Mouse (Mus musculus): ENCODE data around the gene Gm45753. TPM values are rescaled to one million over a fixed set of nuclear protein-coding genes. Genes with fewer than 3 reads are reported as not detected.
A peak's percentile ranks its signal among the peaks of the same experiment; 100 is the strongest.

Gene Gm45753
- polyA plus RNA-seq, 1 experiment from 2014 or later: not detected

GRCm38 (mm10) chr8:45246307-45246706 is 62.0 kb downstream of the Gm45753 start:
- Histone ChIP-seq H3K4me2 (no peak overlapping the region), H3K27ac (ENCODE audit: low read depth) (no peak overlapping the region), H3K4me3 (ENCODE audit: low read depth, low read length) (no peak overlapping the region), H3K27me3 (ENCODE audit: insufficient read depth, low read length) (no peaks in the 10 kb centered on the region), H3K9me3 (ENCODE audit: low read depth, low read length) (no peaks in the 10 kb centered on the region), H3K4me1 (ENCODE audit: insufficient read depth) (no peaks in the 10 kb centered on the region), H3K36me3 (ENCODE audit: insufficient read depth) (no peaks in the 10 kb centered on the region), H3K9ac (no peak overlapping the region)
- DNase-seq: no peak
- 66% methylated on average over 7 of the region's 7 CpGs for WGBS
- no peak for TF ChIP-seq CTCF (IDR thresholded peaks at IDR 0.05; ENCODE audit: low read depth)
- ATAC-seq (ENCODE audit: insufficient read depth): no peak

GRCm38 (mm10) chr8:45239363-45239762 is 68.9 kb downstream of the Gm45753 start:
- ATAC-seq (ENCODE audit: insufficient read depth) (no peak), DNase-seq (no peak)
- no peak overlapping the region for H3K9ac ChIP-seq
- H3K4me3 ChIP-seq (ENCODE audit: low read depth, low read length): no peak overlapping the region
- H3K4me1 ChIP-seq (ENCODE audit: insufficient read depth): no peaks in the 10 kb centered on the region
- TF ChIP-seq CTCF (IDR thresholded peaks at IDR 0.05; ENCODE audit: low read depth): no peak
- H3K27ac ChIP-seq (ENCODE audit: low read depth): no peak overlapping the region
- H3K36me3 ChIP-seq (ENCODE audit: insufficient read depth): no peaks in the 10 kb centered on the region
- no peak overlapping the region for H3K4me2 ChIP-seq
- H3K9me3 ChIP-seq (ENCODE audit: low read depth, low read length): no peaks in the 10 kb centered on the region
- 79% methylated on average over 8 of the region's 8 CpGs for WGBS
- no peaks in the 10 kb centered on the region for H3K27me3 ChIP-seq (ENCODE audit: insufficient read depth, low read length)

DNA sequence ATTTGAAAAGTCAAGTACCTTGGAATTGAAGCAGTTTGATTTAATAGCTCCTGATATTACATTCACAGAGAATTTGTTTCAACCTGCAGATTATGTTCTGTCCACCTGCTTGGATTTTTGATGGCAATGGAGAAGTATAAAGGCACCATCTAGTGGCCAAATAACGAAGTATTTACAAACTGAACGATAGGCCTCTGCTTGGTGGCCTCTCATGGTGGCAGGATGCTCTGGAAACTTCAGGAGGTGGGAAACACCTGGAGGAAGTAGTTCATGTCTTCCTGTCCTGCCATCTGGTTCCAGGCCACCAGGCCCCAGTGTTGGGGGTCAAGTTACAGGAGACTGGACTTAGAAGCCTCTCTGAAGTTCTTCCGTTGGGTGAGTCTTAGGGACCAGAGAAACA is 70.0 kb downstream of the Gm45753 start:
- Histone ChIP-seq H3K27ac (ENCODE audit: low read depth) (no peak overlapping the region), H3K4me3 (ENCODE audit: low read depth, low read length) (no peak overlapping the region), H3K27me3 (ENCODE audit: insufficient read depth, low read length) (no peaks in the 10 kb centered on the region), H3K4me2 (no peak overlapping the region), H3K36me3 (ENCODE audit: insufficient read depth) (no peaks in the 10 kb centered on the region), H3K9me3 (ENCODE audit: low read depth, low read length) (no peaks in the 10 kb centered on the region), H3K9ac (no peak overlapping the region), H3K4me1 (ENCODE audit: insufficient read depth) (no peaks in the 10 kb centered on the region)
- TF ChIP-seq CTCF (IDR thresholded peaks at IDR 0.05; ENCODE audit: low read depth): peak; percentile 72
- ATAC-seq (ENCODE audit: insufficient read depth) (peak; percentile 65; the same call in 1 of the 2 replicates), DNase-seq (peak; percentile 75)
- 22% methylated on average over 3 of the region's 3 CpGs for WGBS

- Histone ChIP-seq H3K4me2 (0 out of 2 replicates have a peak overlapping the region, but pooled peaks have one; percentile 27), H3K4me1 (ENCODE audit: insufficient read depth) (no peaks in the 10 kb centered on the region), H3K27ac (ENCODE audit: low read depth) (no peak overlapping the region), H3K4me3 (ENCODE audit: low read depth, low read length) (no peak overlapping the region), H3K9me3 (ENCODE audit: low read depth, low read length) (no peaks in the 10 kb centered on the region), H3K36me3 (ENCODE audit: insufficient read depth) (no peaks in the 10 kb centered on the region), H3K27me3 (ENCODE audit: insufficient read depth, low read length) (no peaks in the 10 kb centered on the region), H3K9ac (no peak overlapping the region)
- TF ChIP-seq CTCF (IDR thresholded peaks at IDR 0.05; ENCODE audit: low read depth): peak; percentile 76
- DNase-seq (peak; percentile 90), ATAC-seq (ENCODE audit: insufficient read depth) (peak; percentile 76)
- WGBS: 17% methylated on average over 14 of the region's 14 CpGs
Observed at GRCm38 (mm10) chr8:45236164-45236912, 71.9 kb downstream of the Gm45753 start.

DNA sequence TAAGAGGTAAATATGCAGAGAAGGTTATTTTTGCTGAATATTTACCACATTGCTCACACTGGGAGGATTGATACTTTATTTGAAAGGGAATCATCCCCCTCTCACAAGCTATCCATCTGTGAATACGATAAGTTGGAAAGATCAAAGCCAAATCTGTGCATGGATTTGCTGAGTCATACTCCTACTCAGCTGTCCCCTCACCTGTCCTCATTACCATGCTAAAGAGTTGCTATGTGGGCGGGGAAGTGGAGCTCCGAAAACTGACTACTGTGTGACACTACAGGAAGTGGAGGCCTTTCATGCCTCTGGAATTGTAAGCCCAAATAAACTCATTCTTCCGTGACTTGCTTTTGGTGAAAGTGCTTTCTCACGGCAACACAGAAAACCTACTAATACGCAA is 73.0 kb downstream of the Gm45753 start:
- H3K36me3 ChIP-seq (ENCODE audit: insufficient read depth): no peaks in the 10 kb centered on the region
- H3K9ac ChIP-seq: no peak overlapping the region
- no peak overlapping the region for H3K4me2 ChIP-seq
- ATAC-seq (ENCODE audit: insufficient read depth) (no peak), DNase-seq (no peak)
- WGBS: 81% methylated on average over 6 of the region's 6 CpGs
- H3K4me3 ChIP-seq (ENCODE audit: low read depth, low read length): no peak overlapping the region
- no peak for TF ChIP-seq CTCF (IDR thresholded peaks at IDR 0.05; ENCODE audit: low read depth)
- no peak overlapping the region for H3K27ac ChIP-seq (ENCODE audit: low read depth)
- no peaks in the 10 kb centered on the region for H3K9me3 ChIP-seq (ENCODE audit: low read depth, low read length)
- H3K4me1 ChIP-seq (ENCODE audit: insufficient read depth): no peaks in the 10 kb centered on the region
- no peaks in the 10 kb centered on the region for H3K27me3 ChIP-seq (ENCODE audit: insufficient read depth, low read length)

DNA sequence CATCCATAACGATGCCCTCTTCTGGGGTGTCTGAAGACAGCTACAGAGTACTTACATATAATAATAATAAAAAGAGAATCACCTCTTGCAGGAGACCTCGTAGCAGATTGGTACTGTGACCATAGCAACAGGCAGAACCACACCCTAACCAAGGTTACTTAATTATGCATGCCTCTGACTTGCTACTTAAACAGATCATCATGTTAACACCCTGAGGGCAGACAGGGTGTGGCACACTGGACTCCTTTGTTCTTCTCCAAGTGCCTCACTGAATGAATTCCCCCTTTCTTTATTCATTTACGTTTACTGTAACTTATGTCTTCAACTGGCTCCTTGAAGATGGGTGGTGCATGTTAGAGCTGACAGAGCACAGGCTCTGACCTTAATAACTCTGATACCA is 75.0 kb downstream of the Gm45753 start:
- Histone ChIP-seq H3K4me1 (ENCODE audit: insufficient read depth) (no peaks in the 10 kb centered on the region), H3K27me3 (ENCODE audit: insufficient read depth, low read length) (no peaks in the 10 kb centered on the region), H3K4me2 (no peak overlapping the region), H3K9me3 (ENCODE audit: low read depth, low read length) (no peaks in the 10 kb centered on the region), H3K9ac (no peak overlapping the region), H3K27ac (ENCODE audit: low read depth) (no peak overlapping the region), H3K4me3 (ENCODE audit: low read depth, low read length) (no peak overlapping the region), H3K36me3 (ENCODE audit: insufficient read depth) (no peaks in the 10 kb centered on the region)
- no peak for DNase-seq
- 65% methylated on average over 3 of the region's 3 CpGs for WGBS
- no peak for TF ChIP-seq CTCF (IDR thresholded peaks at IDR 0.05; ENCODE audit: low read depth)
- ATAC-seq (ENCODE audit: insufficient read depth): no peak

Other genes with a start within 250 kb of the Gm45753 start
- gene Mtnr1a, start 239.3 kb downstream of the Gm45753 start, polyA plus RNA-seq (2014; fragmentation: Nextera tagmentation; extraction: Ambion mirVana): 0.30 TPM in 1 of 2 replicates, not detected in the other
- not detected in 2 replicates for gene F11, start 46.4 kb downstream of the Gm45753 start, polyA plus RNA-seq (2014; fragmentation: Nextera tagmentation; extraction: Ambion mirVana)
- gene Klkb1, start 13.6 kb downstream of the Gm45753 start, polyA plus RNA-seq (2014; fragmentation: Nextera tagmentation; extraction: Ambion mirVana): not detected in 2 replicates
- 0.75 and 1.5 TPM in 2 replicates for gene Cyp4v3, start 24.8 kb upstream of the Gm45753 start, polyA plus RNA-seq (2014; fragmentation: Nextera tagmentation; extraction: Ambion mirVana)
- gene Fam149a, start 73.8 kb upstream of the Gm45753 start, polyA plus RNA-seq (2014; fragmentation: Nextera tagmentation; extraction: Ambion mirVana): 19.0 and 19.1 TPM in 2 replicates
- gene Tlr3, start 102.6 kb upstream of the Gm45753 start, polyA plus RNA-seq (2014; fragmentation: Nextera tagmentation; extraction: Ambion mirVana): 2.8 and 3.4 TPM in 2 replicates
- 23.3 and 26.2 TPM in 2 replicates for gene Sorbs2, start 199.3 kb upstream of the Gm45753 start, polyA plus RNA-seq (2014; fragmentation: Nextera tagmentation; extraction: Ambion mirVana)

All from lung, embryonic 14.5 days (tissue).